Mouse (Mus musculus): ENCODE results near the gene Anxa3. TPM values are rescaled to one million over a fixed set of nuclear protein-coding genes. Genes with fewer than 3 reads are reported as not detected.

Anxa3 gene
- polyA plus RNA-seq, 1 experiment: 65.4 TPM

- Histone ChIP-seq H3K27ac (ENCODE audit: control insufficient read depth, insufficient read depth, low read depth, low read length) (no peak overlapping the region), H3K4me3 (ENCODE audit: control insufficient read depth, low read depth, low read length) (no peak overlapping the region), H3K36me3 (ENCODE audit: control insufficient read depth, insufficient read depth, low read length) (no peaks in the 10 kb centered on the region), H3K4me1 (ENCODE audit: control insufficient read depth, insufficient read depth, low read length) (no peaks in the 10 kb centered on the region), H3K27me3 (ENCODE audit: control insufficient read depth, insufficient read depth, low read length) (no peaks in the 10 kb centered on the region)
- no peak for TF ChIP-seq POLR2A (IDR thresholded peaks at IDR 0.05; ENCODE audit: control insufficient read depth, low read depth, low read length)
Measured at GRCm38 (mm10) chr5:96802185-96802584, 9.0 kb downstream of the Anxa3 start.

- no peaks in the 10 kb centered on the region for H3K36me3 ChIP-seq (ENCODE audit: control insufficient read depth, insufficient read depth, low read length)
- H3K27me3 ChIP-seq (ENCODE audit: control insufficient read depth, insufficient read depth, low read length): no peaks in the 10 kb centered on the region
- no peak for TF ChIP-seq CTCF (IDR thresholded peaks at IDR 0.05; ENCODE audit: control insufficient read depth, insufficient read depth, insufficient replicate concordance, low read depth, low read length)
- no peak overlapping the region for H3K27ac ChIP-seq (ENCODE audit: control insufficient read depth, insufficient read depth, low read depth, low read length)
- no peak overlapping the region for H3K4me3 ChIP-seq (ENCODE audit: control insufficient read depth, low read depth, low read length)
- no peaks in the 10 kb centered on the region for H3K4me1 ChIP-seq (ENCODE audit: control insufficient read depth, insufficient read depth, low read length)
Measured at GRCm38 (mm10) chr5:96803091-96803490, 10.0 kb downstream of the Anxa3 start.

- Histone ChIP-seq H3K27me3 (ENCODE audit: control insufficient read depth, insufficient read depth, low read length) (no peaks in the 10 kb centered on the region), H3K36me3 (ENCODE audit: control insufficient read depth, insufficient read depth, low read length) (no peaks in the 10 kb centered on the region), H3K4me3 (ENCODE audit: control insufficient read depth, low read depth, low read length) (no peak overlapping the region), H3K27ac (ENCODE audit: control insufficient read depth, insufficient read depth, low read depth, low read length) (no peak overlapping the region), H3K4me1 (ENCODE audit: control insufficient read depth, insufficient read depth, low read length) (no peaks in the 10 kb centered on the region)
- TF ChIP-seq POLR2A (IDR thresholded peaks at IDR 0.05; ENCODE audit: control insufficient read depth, low read depth, low read length): no peak
- TF ChIP-seq CTCF (IDR thresholded peaks at IDR 0.05; ENCODE audit: control insufficient read depth, insufficient read depth, insufficient replicate concordance, low read depth, low read length): no peak
Measured at GRCm38 (mm10) chr5:96804304-96804703, 11.2 kb downstream of the Anxa3 start.

GRCm38 (mm10) chr5:96804813-96805212 is 11.7 kb downstream of the Anxa3 start:
- H3K27me3 ChIP-seq (ENCODE audit: control insufficient read depth, insufficient read depth, low read length): no peaks in the 10 kb centered on the region
- no peak for TF ChIP-seq CTCF (IDR thresholded peaks at IDR 0.05; ENCODE audit: control insufficient read depth, insufficient read depth, insufficient replicate concordance, low read depth, low read length)
- TF ChIP-seq POLR2A (IDR thresholded peaks at IDR 0.05; ENCODE audit: control insufficient read depth, low read depth, low read length): no peak
- no peaks in the 10 kb centered on the region for H3K4me1 ChIP-seq (ENCODE audit: control insufficient read depth, insufficient read depth, low read length)
- no peak overlapping the region for H3K4me3 ChIP-seq (ENCODE audit: control insufficient read depth, low read depth, low read length)
- H3K36me3 ChIP-seq (ENCODE audit: control insufficient read depth, insufficient read depth, low read length): no peaks in the 10 kb centered on the region
- H3K27ac ChIP-seq (ENCODE audit: control insufficient read depth, insufficient read depth, low read depth, low read length): no peak overlapping the region

GRCm38 (mm10) chr5:96810620-96811019 is 17.5 kb downstream of the Anxa3 start:
- no peaks in the 10 kb centered on the region for H3K27me3 ChIP-seq (ENCODE audit: control insufficient read depth, insufficient read depth, low read length)
- H3K36me3 ChIP-seq (ENCODE audit: control insufficient read depth, insufficient read depth, low read length): no peaks in the 10 kb centered on the region
- H3K4me3 ChIP-seq (ENCODE audit: control insufficient read depth, low read depth, low read length): no peak overlapping the region
- TF ChIP-seq CTCF (IDR thresholded peaks at IDR 0.05; ENCODE audit: control insufficient read depth, insufficient read depth, insufficient replicate concordance, low read depth, low read length) (no peak), POLR2A (IDR thresholded peaks at IDR 0.05; ENCODE audit: control insufficient read depth, low read depth, low read length) (no peak)
- H3K4me1 ChIP-seq (ENCODE audit: control insufficient read depth, insufficient read depth, low read length): no peaks in the 10 kb centered on the region
- H3K27ac ChIP-seq (ENCODE audit: control insufficient read depth, insufficient read depth, low read depth, low read length): no peak overlapping the region

- TF ChIP-seq CTCF (IDR thresholded peaks at IDR 0.05; ENCODE audit: control insufficient read depth, insufficient read depth, insufficient replicate concordance, low read depth, low read length): no peak
- no peak for TF ChIP-seq POLR2A (IDR thresholded peaks at IDR 0.05; ENCODE audit: control insufficient read depth, low read depth, low read length)
- Histone ChIP-seq H3K36me3 (ENCODE audit: control insufficient read depth, insufficient read depth, low read length) (no peaks in the 10 kb centered on the region), H3K27ac (ENCODE audit: control insufficient read depth, insufficient read depth, low read depth, low read length) (no peak overlapping the region), H3K27me3 (ENCODE audit: control insufficient read depth, insufficient read depth, low read length) (no peaks in the 10 kb centered on the region), H3K4me3 (ENCODE audit: control insufficient read depth, low read depth, low read length) (no peak overlapping the region), H3K4me1 (ENCODE audit: control insufficient read depth, insufficient read depth, low read length) (no peaks in the 10 kb centered on the region)
Measured at GRCm38 (mm10) chr5:96824769-96825327, 31.7 kb downstream of the Anxa3 start.

GRCm38 (mm10) chr5:96827176-96827575 is 34.0 kb downstream of the Anxa3 start:
- TF ChIP-seq CTCF (IDR thresholded peaks at IDR 0.05; ENCODE audit: control insufficient read depth, insufficient read depth, insufficient replicate concordance, low read depth, low read length) (no peak), POLR2A (IDR thresholded peaks at IDR 0.05; ENCODE audit: control insufficient read depth, low read depth, low read length) (no peak)
- no peaks in the 10 kb centered on the region for H3K36me3 ChIP-seq (ENCODE audit: control insufficient read depth, insufficient read depth, low read length)

GRCm38 (mm10) chr5:96834338-96834737 is 41.2 kb downstream of the Anxa3 start:
- H3K4me3 ChIP-seq (ENCODE audit: control insufficient read depth, low read depth, low read length): no peak overlapping the region
- no peak overlapping the region for H3K27ac ChIP-seq (ENCODE audit: control insufficient read depth, insufficient read depth, low read depth, low read length)
- no peak for TF ChIP-seq CTCF (IDR thresholded peaks at IDR 0.05; ENCODE audit: control insufficient read depth, insufficient read depth, insufficient replicate concordance, low read depth, low read length)
- TF ChIP-seq POLR2A (IDR thresholded peaks at IDR 0.05; ENCODE audit: control insufficient read depth, low read depth, low read length): no peak
- H3K4me1 ChIP-seq (ENCODE audit: control insufficient read depth, insufficient read depth, low read length): no peaks in the 10 kb centered on the region
- H3K27me3 ChIP-seq (ENCODE audit: control insufficient read depth, insufficient read depth, low read length): no peaks in the 10 kb centered on the region
- H3K36me3 ChIP-seq (ENCODE audit: control insufficient read depth, insufficient read depth, low read length): no peaks in the 10 kb centered on the region

More at GRCm38 (mm10) chr5:96827176-96827575, 34.0 kb downstream of the Anxa3 start:
- Histone ChIP-seq H3K27me3 (ENCODE audit: control insufficient read depth, insufficient read depth, low read length) (no peaks in the 10 kb centered on the region), H3K4me3 (ENCODE audit: control insufficient read depth, low read depth, low read length) (no peak overlapping the region), H3K27ac (ENCODE audit: control insufficient read depth, insufficient read depth, low read depth, low read length) (no peak overlapping the region), H3K4me1 (ENCODE audit: control insufficient read depth, insufficient read depth, low read length) (no peaks in the 10 kb centered on the region)
